8 mouse cellular contexts compared by ENCODE assay signal in genomic region chr1:168246968-168247724, GRCm38 (mm10).
DNase-seq lines count a peak whose midpoint lies in the region; ATAC-seq and TF ChIP-seq lines count a peak whose summit lies in the region.
"Had no signal": no experiment of that assay in that cellular context is flagged by ENCODE, and none has a peak within 500 bp of the region (broad histone marks: within the 10 kb centered on the region; RNA-seq: fewer than 3 reads in every experiment).

No protein-coding gene starts in this region.

- peak overlapping the region; percentile 39; the same call in 1 of the 2 replicates for H3K27ac ChIP-seq in lung, embryonic 14.5 days (ENCODE audit: low read depth)
- H3K27ac ChIP-seq in forebrain, embryonic 15.5 days (replicated peaks), result peak overlapping the region; percentile 90
- H3K27ac ChIP-seq in intestine, embryonic 15.5 days, result 0 out of 2 replicates have a peak overlapping the region, but pooled peaks have one; percentile 32
- H3K27ac ChIP-seq in midbrain, embryonic 14.5 days (replicated peaks; ENCODE audit: low read depth, low read length), result 0 out of 2 replicates have a peak overlapping the region, but pooled peaks have one; percentile 10
- H3K27ac ChIP-seq: neural tube, embryonic 12.5 days had no signal

- DNase-seq in lung, embryonic 14.5 days, result peak; percentile 67
- DNase-seq in lung, adult 2 months, result no peak
- peak; percentile 49 for DNase-seq in midbrain, embryonic 14.5 days
- DNase-seq in thymus, adult 18-20 months, result no peak
- DNase-seq in layer of hippocampus, adult 11-12 months (ENCODE audit: low spot score), result no peak

- no peaks in the 10 kb centered on the region for H3K27me3 ChIP-seq in lung, embryonic 14.5 days (ENCODE audit: insufficient read depth, low read length)
- H3K27me3 ChIP-seq in forebrain, embryonic 15.5 days, result no peaks in the 10 kb centered on the region
- H3K27me3 ChIP-seq in intestine, embryonic 15.5 days (replicated peaks), result no peaks in the 10 kb centered on the region
- H3K27me3 ChIP-seq in midbrain, embryonic 14.5 days (ENCODE audit: control insufficient read depth, insufficient read depth, low read length), result no peaks in the 10 kb centered on the region
- H3K27me3 ChIP-seq: neural tube, embryonic 12.5 days had no signal

- peaks cover 18% of the 10 kb centered on the region for H3K4me1 ChIP-seq in lung, embryonic 14.5 days (ENCODE audit: insufficient read depth)
- peaks cover 12% of the 10 kb centered on the region for H3K4me1 ChIP-seq in lung, adult 2 months (ENCODE audit: control insufficient read depth, insufficient read depth, low read length)
- H3K4me1 ChIP-seq in forebrain, embryonic 15.5 days, result peaks cover 86% of the 10 kb centered on the region
- peaks cover 20% of the 10 kb centered on the region for H3K4me1 ChIP-seq in intestine, embryonic 15.5 days (replicated peaks)
- peaks cover 44% of the 10 kb centered on the region for H3K4me1 ChIP-seq in midbrain, embryonic 14.5 days (ENCODE audit: control insufficient read depth, insufficient read depth, low read length)

- no peak for TF ChIP-seq CTCF in lung, embryonic 14.5 days (IDR thresholded peaks at IDR 0.05; ENCODE audit: low read depth)
- TF ChIP-seq CTCF in lung, adult 2 months (IDR thresholded peaks at IDR 0.05; ENCODE audit: insufficient read depth, low read length), result no peak

- H3K4me2 ChIP-seq in lung, embryonic 14.5 days, result peak overlapping the region; percentile 4; the same call in 1 of the 2 replicates
- peak overlapping the region; percentile 21 for H3K4me2 ChIP-seq in forebrain, embryonic 15.5 days (replicated peaks)
- peak overlapping the region; percentile 26; the same call in 1 of the 2 replicates for H3K4me2 ChIP-seq in intestine, embryonic 15.5 days (replicated peaks)
- H3K4me2 ChIP-seq in midbrain, embryonic 14.5 days (ENCODE audit: low read length), result no peak overlapping the region
- H3K4me2 ChIP-seq: neural tube, embryonic 12.5 days had no signal

- no peak overlapping the region for H3K9ac ChIP-seq in lung, embryonic 14.5 days
- no peak overlapping the region for H3K9ac ChIP-seq in forebrain, embryonic 15.5 days (replicated peaks)
- no peak overlapping the region for H3K9ac ChIP-seq in intestine, embryonic 15.5 days
- H3K9ac ChIP-seq in midbrain, embryonic 14.5 days (replicated peaks; ENCODE audit: low read length), result no peak overlapping the region
- H3K9ac ChIP-seq: neural tube, embryonic 12.5 days had no signal

- no peak for TF ChIP-seq POLR2A in lung, adult 2 months (IDR thresholded peaks at IDR 0.05; ENCODE audit: borderline replicate concordance, extremely low read depth, low read depth, low read length)

- no peaks in the 10 kb centered on the region for H3K36me3 ChIP-seq in lung, embryonic 14.5 days (ENCODE audit: insufficient read depth)
- no peaks in the 10 kb centered on the region for H3K36me3 ChIP-seq in forebrain, embryonic 15.5 days
- H3K36me3 ChIP-seq in intestine, embryonic 15.5 days, result no peaks in the 10 kb centered on the region
- no peaks in the 10 kb centered on the region for H3K36me3 ChIP-seq in midbrain, embryonic 14.5 days (ENCODE audit: control insufficient read depth, insufficient read depth, low read length)
- H3K36me3 ChIP-seq: neural tube, embryonic 12.5 days had no signal

- WGBS in lung, embryonic 14.5 days, result 25% methylated on average over 10 of the region's 10 CpGs
- 46% methylated on average over 10 of the region's 10 CpGs for WGBS in lung, adult 2 months
- 13% methylated on average over 10 of the region's 10 CpGs for WGBS in forebrain, embryonic 15.5 days
- WGBS in intestine, embryonic 15.5 days, result 51% methylated on average over 10 of the region's 10 CpGs
- 49% methylated on average over 10 of the region's 10 CpGs for WGBS in midbrain, embryonic 14.5 days

- H3K9me3 ChIP-seq in lung, embryonic 14.5 days (ENCODE audit: low read depth, low read length), result no peaks in the 10 kb centered on the region
- H3K9me3 ChIP-seq in forebrain, embryonic 15.5 days, result no peaks in the 10 kb centered on the region
- H3K9me3 ChIP-seq in intestine, embryonic 15.5 days, result no peaks in the 10 kb centered on the region
- H3K9me3 ChIP-seq in midbrain, embryonic 14.5 days (ENCODE audit: control insufficient read depth, low read length), result no peaks in the 10 kb centered on the region
- H3K9me3 ChIP-seq: neural tube, embryonic 12.5 days had no signal

- ATAC-seq in lung, embryonic 14.5 days (ENCODE audit: insufficient read depth), result 0 out of 2 replicates have a peak, but pooled peaks have one; percentile 26
- ATAC-seq in forebrain, embryonic 15.5 days (replicated peaks), result peak; percentile 81
- no peak; the same call in 1 of the 2 replicates for ATAC-seq in intestine, embryonic 15.5 days
- ATAC-seq in midbrain, embryonic 14.5 days (ENCODE audit: low FRiP score, low TSS enrichment), result no peak

- H3K4me3 ChIP-seq in lung, embryonic 14.5 days (ENCODE audit: low read depth, low read length), result no peak overlapping the region
- no peak overlapping the region for H3K4me3 ChIP-seq in lung, adult 2 months (replicated peaks; ENCODE audit: extremely low read depth, low read depth, low read length)
- H3K4me3 ChIP-seq in forebrain, embryonic 15.5 days, result no peak overlapping the region
- no peak overlapping the region for H3K4me3 ChIP-seq in intestine, embryonic 15.5 days (replicated peaks)
- no peak overlapping the region for H3K4me3 ChIP-seq in midbrain, embryonic 14.5 days (replicated peaks; ENCODE audit: low read depth, low read length)
- H3K4me3 ChIP-seq: neural tube, embryonic 12.5 days had no signal

Comparison
In these comparisons a context has a peak if more than half of its experiments do, and no peak if none do; other contexts are left out.
1. DNase-seq: peak in lung, embryonic 14.5 days (single experiment) and midbrain, embryonic 14.5 days (single experiment); none in lung, adult 2 months (single experiment), thymus, adult 18-20 months (0 of 2) and layer of hippocampus, adult 11-12 months (single experiment).
2. ATAC-seq: peak in lung, embryonic 14.5 days (single experiment) and forebrain, embryonic 15.5 days (single experiment); none in intestine, embryonic 15.5 days (single experiment) and midbrain, embryonic 14.5 days (single experiment).
3. H3K27ac ChIP-seq: peak in every context shown above with its lines; median percentile 90 in forebrain, embryonic 15.5 days; 39 in lung, embryonic 14.5 days; 32 in intestine, embryonic 15.5 days; 10 in midbrain, embryonic 14.5 days.